Mouse (Mus musculus): ENCODE results near the gene Acsl5. TPM values are rescaled to one million over a fixed set of nuclear protein-coding genes. Genes with fewer than 3 reads are reported as not detected.

The Acsl5 gene
- total RNA-seq, 2 experiments from 2014 or later = 2.9 to 3.8 TPM

GRCm38 (mm10) chr19:55236564-55236963 is 15.2 kb upstream of the Acsl5 start:
- intact Hi-C loops (cut with DNase I) = no loop called here
- DNase-seq = no peak

- DNase-seq = no peak
- intact Hi-C loops (cut with DNase I) = no loop called here
Observed at GRCm38 (mm10) chr19:55239766-55240426, 11.8 kb upstream of the Acsl5 start.

GRCm38 (mm10) chr19:55241186-55241645 is 10.5 kb upstream of the Acsl5 start, which contains the start of gene Gucy2g:
Gene Gucy2g, minus strand, starts transcription at chr19:55241236.
- DNase-seq = no peak
- intact Hi-C loops (cut with DNase I) = no loop called here

- intact Hi-C loops (cut with DNase I) = no loop called here
- peak; percentile 26 to 36 for DNase-seq
Observed at GRCm38 (mm10) chr19:55244791-55245231, 6.9 kb upstream of the Acsl5 start.

- DNase-seq = no peak
- intact Hi-C loops (cut with DNase I) = no loop called here
Observed at GRCm38 (mm10) chr19:55247563-55247962, 4.2 kb upstream of the Acsl5 start.

- intact Hi-C loops (cut with DNase I) = no loop called here
- DNase-seq = no peak
Observed at GRCm38 (mm10) chr19:55247991-55248520, 3.7 kb upstream of the Acsl5 start.

GRCm38 (mm10) chr19:55250451-55250850 is 1.3 kb upstream of the Acsl5 start:
- intact Hi-C loops (cut with DNase I) = no loop called here

GRCm38 (mm10) chr19:55253239-55253569 is 1.5 kb downstream of the Acsl5 start:
- DNase-seq = no peak
- intact Hi-C loops (cut with DNase I) = no loop called here

More at GRCm38 (mm10) chr19:55250451-55250850, 1.3 kb upstream of the Acsl5 start:
- no peak for DNase-seq

GRCm38 (mm10) chr19:55253570-55254441 is 2.1 kb downstream of the Acsl5 start:
- peak; percentile 26 to 61 for DNase-seq
- intact Hi-C loops (cut with DNase I) = no loop called here

- intact Hi-C loops (cut with DNase I) = no loop called here
- DNase-seq = no peak
Observed at GRCm38 (mm10) chr19:55254513-55255016, 2.8 kb downstream of the Acsl5 start.

GRCm38 (mm10) chr19:55256156-55256555 is 4.4 kb downstream of the Acsl5 start:
- DNase-seq = no peak
- intact Hi-C loops (cut with DNase I) = no loop called here

- DNase-seq = no peak
- intact Hi-C loops (cut with DNase I) = no loop called here
Observed at GRCm38 (mm10) chr19:55257656-55258375, 6.1 kb downstream of the Acsl5 start.

- intact Hi-C loops (cut with DNase I) = no loop called here
- DNase-seq = no peak
Observed at GRCm38 (mm10) chr19:55258514-55258913, 6.8 kb downstream of the Acsl5 start.

GRCm38 (mm10) chr19:55260389-55261184 is 8.8 kb downstream of the Acsl5 start:
- no peak for DNase-seq
- intact Hi-C loops (cut with DNase I) = no loop called here

GRCm38 (mm10) chr19:55265269-55265668 is 13.5 kb downstream of the Acsl5 start:
- intact Hi-C loops (cut with DNase I) = no loop called here
- no peak for DNase-seq

- no peak for DNase-seq
- intact Hi-C loops (cut with DNase I) = no loop called here
Observed at GRCm38 (mm10) chr19:55266786-55267185, 15.0 kb downstream of the Acsl5 start.

- DNase-seq = no peak
- intact Hi-C loops (cut with DNase I) = no loop called here
Observed at GRCm38 (mm10) chr19:55268150-55268549, 16.4 kb downstream of the Acsl5 start.

GRCm38 (mm10) chr19:55269051-55269450 is 17.3 kb downstream of the Acsl5 start:
- no peak for DNase-seq
- intact Hi-C loops (cut with DNase I) = no loop called here

GRCm38 (mm10) chr19:55271448-55271847 is 19.7 kb downstream of the Acsl5 start:
- no peak for DNase-seq
- intact Hi-C loops (cut with DNase I) = no loop called here

- intact Hi-C loops (cut with DNase I) = no loop called here
- no peak for DNase-seq
Observed at GRCm38 (mm10) chr19:55273340-55273739, 21.6 kb downstream of the Acsl5 start.

Data from gastrocnemius, postnatal 36 days (tissue).